Mouse (Mus musculus) midbrain, embryonic 11.5 days (tissue): ENCODE measurements around the gene Gpr155. TPM values are rescaled to one million over a fixed set of nuclear protein-coding genes. Genes with fewer than 3 reads are reported as not detected.

Experiments
- ATAC-seq: fragments of 200-750 bp; cut with Nextera tagmentation; 2 replicates; pipeline ENCODE4 v1.8.0; 2017; ENCODE audit warnings: moderate TSS enrichment, moderate library complexity; ENCODE audit not compliant: low FRiP score
- DNase-seq: peaks from one replicate; pipeline ENCODE4 v3.0.0; 2015; ENCODE audit warnings: low spot score; ENCODE audit errors: missing footprints
- H3K27ac ChIP-seq: fragments of 300-500 bp; sonication (generic); 2 replicates; pipeline ENCODE4 v1.5.1; 2014; ENCODE audit warnings: low read depth, low read length
- H3K27me3 ChIP-seq: fragments of 300-500 bp; sonication (generic); 2 replicates; pipeline ENCODE4 v1.6.1; 2014; ENCODE audit warnings: mild to moderate bottlenecking, low read length, moderate library complexity, mixed read lengths; ENCODE audit not compliant: control insufficient read depth, insufficient read depth
- H3K36me3 ChIP-seq: fragments of 300-500 bp; sonication (generic); 2 replicates; pipeline ENCODE4 v1.6.1; 2014; ENCODE audit warnings: mild to moderate bottlenecking, low read length, moderate library complexity, mixed read lengths; ENCODE audit not compliant: control insufficient read depth, insufficient read depth
- H3K4me1 ChIP-seq: fragments of 300-500 bp; sonication (generic); 2 replicates; pipeline ENCODE4 v1.6.1; 2014; ENCODE audit warnings: low read length; ENCODE audit not compliant: control insufficient read depth, insufficient read depth
- H3K4me2 ChIP-seq: fragments of 300-500 bp; sonication (generic); 2 replicates; pipeline ENCODE4 v1.6.1; 2014; ENCODE audit warnings: mild to moderate bottlenecking, moderate library complexity
- H3K4me3 ChIP-seq: fragments of 300-500 bp; sonication (generic); 2 replicates; pipeline ENCODE4 v1.5.1; 2014; ENCODE audit warnings: low read depth, low read length
- H3K9ac ChIP-seq: fragments of 300-500 bp; sonication (generic); 2 replicates; pipeline ENCODE4 v1.6.1; 2014; ENCODE audit warnings: low read length
- H3K9me3 ChIP-seq: fragments of 300-500 bp; sonication (generic); 2 replicates; pipeline ENCODE4 v1.6.1; 2016; ENCODE audit warnings: low read length; ENCODE audit not compliant: control insufficient read depth
- WGBS: fragments of 180-500 bp; shearing (Covaris S2); extraction: QIAGEN DNeasy Blood & Tissue Kit; methylation state at CpG from one replicate; pipeline ENCODE4 v1.1.7; 2014; 5-methylcytosine and 5-hydroxymethylcytosine counted together
- polyA plus RNA-seq: library from polyadenylated mRNA; unstranded; fragments of >200 nt; fragmentation: Nextera tagmentation; extraction: Ambion mirVana; gene quantifications from 2 replicates; pipeline ENCODE4 v1.2.1, GENCODE M21; 2014

Gene Gpr155
- polyA plus RNA-seq, 1 experiment from 2014 or later = 3.0 TPM

- no peaks in the 10 kb centered on the region for H3K27me3 ChIP-seq
Measured at GRCm38 (mm10) chr2:73410076-73410475, 23.7 kb upstream of the Gpr155 start.

DNA sequence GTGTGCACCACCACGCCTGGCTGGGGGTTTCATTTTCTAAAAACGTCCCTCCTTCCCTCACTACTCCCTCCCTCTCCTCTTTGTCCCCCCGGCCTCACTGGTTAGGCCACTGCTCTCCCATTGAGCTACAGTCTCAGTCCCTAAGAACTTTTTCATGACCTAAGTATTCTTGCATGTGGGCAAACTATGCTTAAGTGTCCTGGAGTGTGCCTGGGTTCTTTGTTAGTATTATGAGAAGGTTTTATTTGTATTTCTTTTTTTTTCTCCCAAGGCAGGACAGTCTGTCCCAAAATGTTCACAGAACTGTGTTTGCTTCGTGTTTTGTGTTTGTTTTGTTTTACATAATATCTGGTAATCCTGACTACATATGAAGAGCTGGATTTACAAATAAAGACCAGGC, 21.3 kb upstream of the Gpr155 start:
- Histone ChIP-seq H3K27me3 (no peaks in the 10 kb centered on the region), H3K4me1 (no peaks in the 10 kb centered on the region), H3K4me3 (no peak overlapping the region), H3K4me2 (no peak overlapping the region), H3K36me3 (no peaks in the 10 kb centered on the region), H3K27ac (no peak overlapping the region), H3K9ac (no peak overlapping the region), H3K9me3 (no peaks in the 10 kb centered on the region)
- DNase-seq (no peak), ATAC-seq (no peak)
- 60% methylated on average over 4 of the region's 4 CpGs for WGBS

More at GRCm38 (mm10) chr2:73410076-73410475, 23.7 kb upstream of the Gpr155 start:
- no peak overlapping the region for H3K4me3 ChIP-seq
- WGBS = 95% methylated on average over 8 of the region's 8 CpGs
- no peaks in the 10 kb centered on the region for H3K36me3 ChIP-seq
- ATAC-seq (no peak), DNase-seq (no peak)
- H3K27ac ChIP-seq = no peak overlapping the region
- H3K4me1 ChIP-seq = no peaks in the 10 kb centered on the region
- H3K9ac ChIP-seq = no peak overlapping the region
- no peak overlapping the region for H3K4me2 ChIP-seq
- H3K9me3 ChIP-seq = no peaks in the 10 kb centered on the region

DNA sequence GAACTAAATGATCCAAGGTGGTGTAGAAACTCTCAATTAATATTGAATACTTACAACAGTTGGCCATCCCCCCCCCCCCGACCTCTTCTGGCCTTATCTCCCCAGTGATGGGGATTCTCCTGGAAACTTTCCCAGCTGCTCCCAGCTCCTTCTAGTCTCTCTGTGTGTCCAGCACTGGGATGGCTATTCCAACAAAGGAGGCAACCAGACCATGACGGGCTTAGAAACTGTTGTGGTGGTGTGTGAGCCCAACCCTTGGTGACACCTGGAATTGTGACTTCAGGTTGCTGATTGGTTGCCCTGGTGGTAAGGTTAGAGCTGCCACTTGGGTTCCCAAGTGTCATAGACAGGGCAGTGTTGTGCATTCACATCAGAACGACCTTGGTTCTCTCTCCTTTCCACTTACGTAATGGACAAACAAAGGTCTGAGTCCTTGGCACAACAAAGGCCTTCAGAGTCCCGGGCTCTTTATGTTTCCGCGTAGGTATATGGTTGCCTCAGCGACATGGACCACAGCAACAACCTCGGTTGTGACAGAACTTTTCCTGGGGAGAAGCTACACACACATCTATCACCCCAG, 20.1 kb upstream of the Gpr155 start:
- Histone ChIP-seq H3K9me3 (no peaks in the 10 kb centered on the region), H3K4me1 (no peaks in the 10 kb centered on the region), H3K9ac (no peak overlapping the region), H3K4me2 (no peak overlapping the region), H3K36me3 (no peaks in the 10 kb centered on the region), H3K27ac (no peak overlapping the region), H3K27me3 (no peaks in the 10 kb centered on the region), H3K4me3 (no peak overlapping the region)
- WGBS = 89% methylated on average over 9 of the region's 9 CpGs
- DNase-seq (no peak), ATAC-seq (no peak)

GRCm38 (mm10) chr2:73404980-73405379, 18.6 kb upstream of the Gpr155 start:
- H3K4me3 ChIP-seq = no peak overlapping the region
- DNase-seq = no peak
- WGBS = 88% methylated on average over 7 of the region's 7 CpGs

DNA sequence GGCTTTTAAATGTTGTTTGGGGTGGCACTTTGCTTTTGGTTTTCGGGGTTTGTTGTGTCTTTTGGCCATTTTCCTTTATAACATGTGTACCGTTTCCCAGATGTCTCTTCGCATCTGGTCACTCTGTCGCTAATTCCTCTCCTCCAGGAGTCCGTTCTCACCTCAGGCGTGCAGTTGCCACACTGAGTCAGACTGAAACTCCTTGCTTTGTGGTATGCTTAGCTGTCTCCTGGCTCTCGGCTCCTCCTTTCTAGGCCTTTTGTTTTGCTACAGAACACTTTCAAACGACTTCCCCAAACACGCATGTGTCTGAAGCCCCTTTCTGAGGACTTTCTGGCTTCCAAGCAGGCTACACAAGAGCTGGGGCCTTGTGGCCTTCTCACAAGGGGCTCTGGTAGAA, 18.1 kb upstream of the Gpr155 start:
- no peaks in the 10 kb centered on the region for H3K36me3 ChIP-seq
- no peaks in the 10 kb centered on the region for H3K9me3 ChIP-seq
- H3K4me2 ChIP-seq = no peak overlapping the region
- no peaks in the 10 kb centered on the region for H3K27me3 ChIP-seq
- no peak overlapping the region for H3K27ac ChIP-seq
- H3K4me1 ChIP-seq = no peaks in the 10 kb centered on the region
- no peak overlapping the region for H3K9ac ChIP-seq
- WGBS = 86% methylated on average over 9 of the region's 9 CpGs
- H3K4me3 ChIP-seq = no peak overlapping the region
- ATAC-seq = no peak
- no peak for DNase-seq

More at GRCm38 (mm10) chr2:73404980-73405379, 18.6 kb upstream of the Gpr155 start:
- H3K9ac ChIP-seq = no peak overlapping the region
- no peaks in the 10 kb centered on the region for H3K36me3 ChIP-seq
- no peaks in the 10 kb centered on the region for H3K4me1 ChIP-seq
- H3K27me3 ChIP-seq = no peaks in the 10 kb centered on the region
- H3K4me2 ChIP-seq = no peak overlapping the region
- no peak for ATAC-seq
- no peaks in the 10 kb centered on the region for H3K9me3 ChIP-seq
- no peak overlapping the region for H3K27ac ChIP-seq

DNA sequence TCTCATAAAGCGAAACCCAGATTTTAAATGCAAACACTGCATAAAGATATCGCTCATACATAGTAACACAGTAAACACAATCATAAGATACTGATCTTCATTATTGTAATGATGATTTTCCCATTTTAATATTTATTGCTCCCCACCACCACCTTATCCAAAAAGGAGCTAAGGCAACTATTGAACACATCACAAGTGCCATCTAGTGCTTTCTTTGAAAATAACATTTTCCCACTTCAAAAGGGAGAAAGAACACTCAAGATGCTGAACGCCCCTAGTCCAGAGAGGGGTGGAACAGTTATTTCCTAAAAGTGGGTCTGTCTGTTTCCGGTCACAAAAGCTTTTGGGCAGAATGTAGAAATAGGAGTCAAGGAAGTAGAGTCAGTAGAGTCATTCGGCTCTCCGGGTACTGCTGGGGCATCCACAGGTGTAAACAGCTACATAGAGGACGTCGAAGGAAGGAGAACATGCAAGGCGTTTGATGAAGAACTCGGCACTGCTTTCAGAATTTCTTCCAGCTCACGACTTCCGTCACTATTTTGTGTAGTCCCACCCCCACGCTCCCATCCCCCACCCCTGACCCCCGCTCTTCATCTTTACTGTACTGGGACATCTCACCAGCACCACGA, 17.1 kb upstream of the Gpr155 start:
- no peak for DNase-seq
- H3K36me3 ChIP-seq = no peaks in the 10 kb centered on the region
- 82% methylated on average over 15 of the region's 15 CpGs for WGBS

DNA sequence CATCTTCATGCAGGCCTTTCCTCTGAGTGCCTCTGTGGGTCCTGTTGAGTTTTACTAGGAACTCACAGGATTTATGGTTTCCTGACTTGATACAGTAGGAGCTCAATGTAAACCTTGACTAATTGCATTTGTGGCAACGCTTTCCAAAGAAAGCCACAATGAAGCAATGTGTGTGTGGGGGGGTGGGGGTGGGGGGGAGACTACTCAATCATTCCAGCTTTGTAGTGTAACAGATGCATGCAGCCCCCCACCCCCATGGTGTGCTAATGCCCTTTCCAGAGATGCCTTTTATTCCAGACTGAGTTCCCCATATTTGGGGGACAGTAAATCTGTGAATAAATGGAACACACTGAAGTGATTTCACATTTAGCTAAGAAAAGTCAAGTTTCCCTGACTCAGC, 15.3 kb upstream of the Gpr155 start:
- Histone ChIP-seq H3K9me3 (no peaks in the 10 kb centered on the region), H3K27me3 (no peaks in the 10 kb centered on the region), H3K36me3 (no peaks in the 10 kb centered on the region), H3K27ac (no peak overlapping the region), H3K4me3 (no peak overlapping the region), H3K4me2 (no peak overlapping the region), H3K4me1 (no peaks in the 10 kb centered on the region), H3K9ac (no peak overlapping the region)
- 88% methylated on average over 1 of the region's 1 CpGs for WGBS
- ATAC-seq (no peak), DNase-seq (no peak)

More for the DNA sequence above, 17.1 kb upstream of the Gpr155 start:
- no peak for ATAC-seq
- H3K4me3 ChIP-seq = no peak overlapping the region
- no peaks in the 10 kb centered on the region for H3K4me1 ChIP-seq
- no peak overlapping the region for H3K4me2 ChIP-seq
- H3K9ac ChIP-seq = no peak overlapping the region
- H3K9me3 ChIP-seq = no peaks in the 10 kb centered on the region
- H3K27ac ChIP-seq = no peak overlapping the region
- no peaks in the 10 kb centered on the region for H3K27me3 ChIP-seq

DNA sequence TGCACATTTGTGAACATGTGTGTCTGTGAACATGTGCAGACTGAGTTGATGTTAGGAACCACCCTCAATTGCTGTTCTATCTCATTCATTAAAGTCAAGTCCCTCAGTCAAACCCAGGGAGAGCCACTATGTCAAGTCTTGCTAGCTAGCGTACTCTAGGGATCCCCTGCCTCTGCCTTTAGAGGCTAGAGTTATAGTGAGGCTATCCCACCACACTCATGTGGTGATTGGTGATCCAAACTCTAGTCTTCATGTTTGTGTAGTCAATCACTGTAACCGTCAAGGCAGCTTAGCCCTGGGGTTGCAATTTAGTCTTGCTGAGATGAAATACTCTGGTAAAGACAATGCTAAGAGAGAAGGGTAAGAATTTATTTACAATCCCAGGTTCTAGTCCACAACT, 11.1 kb upstream of the Gpr155 start:
- no peaks in the 10 kb centered on the region for H3K27me3 ChIP-seq
- ATAC-seq (no peak), DNase-seq (no peak)
- H3K36me3 ChIP-seq = no peaks in the 10 kb centered on the region
- 90% methylated on average over 2 of the region's 2 CpGs for WGBS
- no peak overlapping the region for H3K4me2 ChIP-seq
- no peak overlapping the region for H3K4me3 ChIP-seq
- H3K4me1 ChIP-seq = no peaks in the 10 kb centered on the region
- no peak overlapping the region for H3K27ac ChIP-seq
- no peak overlapping the region for H3K9ac ChIP-seq
- no peaks in the 10 kb centered on the region for H3K9me3 ChIP-seq

DNA sequence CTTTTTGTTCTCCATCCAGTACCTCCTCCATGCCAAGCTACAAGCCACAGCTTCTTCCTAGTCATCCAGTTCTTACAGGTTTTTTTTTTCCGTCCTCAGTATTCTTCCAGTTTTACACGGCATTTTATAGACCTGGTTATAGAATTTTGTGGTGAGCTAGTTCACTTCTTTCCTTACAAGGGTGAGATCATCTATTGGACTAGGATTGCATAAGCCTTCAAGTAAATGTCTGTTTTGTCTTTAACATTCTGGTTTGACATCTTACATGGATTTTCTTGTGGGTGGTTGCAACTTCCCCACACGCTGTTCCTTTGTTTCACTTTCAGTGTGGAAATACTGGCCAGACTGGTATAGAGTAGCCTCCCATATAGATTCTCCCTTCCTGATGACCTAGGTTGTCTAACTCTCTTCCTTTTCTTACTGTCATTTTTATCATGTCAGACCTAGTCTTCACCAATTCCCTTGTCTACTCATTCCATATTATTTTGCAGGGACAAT, 10.5 kb upstream of the Gpr155 start:
- WGBS = 84% methylated on average over 3 of the region's 3 CpGs
- Histone ChIP-seq H3K4me2 (no peak overlapping the region), H3K36me3 (no peaks in the 10 kb centered on the region), H3K4me1 (no peaks in the 10 kb centered on the region), H3K9me3 (no peaks in the 10 kb centered on the region), H3K27me3 (no peaks in the 10 kb centered on the region), H3K4me3 (no peak overlapping the region), H3K9ac (no peak overlapping the region), H3K27ac (no peak overlapping the region)
- no peak for DNase-seq
- no peak for ATAC-seq
